Mouse (Mus musculus) liver, postnatal 0 days (tissue): Measurements from ENCODE around the gene Col9a3.

Experiments
- CTCF ChIP-seq: sonication (generic); IDR thresholded peaks from 2 replicates; pipeline ENCODE4 v1.5.1; 2016; ENCODE audit warnings: antibody characterized with exemption, low read depth
- EP300 ChIP-seq: IDR thresholded peaks from 2 replicates; pipeline ENCODE4 v1.6.1; 2016; ENCODE audit warnings: antibody characterized with exemption, low read depth, mild to moderate bottlenecking

DNA sequence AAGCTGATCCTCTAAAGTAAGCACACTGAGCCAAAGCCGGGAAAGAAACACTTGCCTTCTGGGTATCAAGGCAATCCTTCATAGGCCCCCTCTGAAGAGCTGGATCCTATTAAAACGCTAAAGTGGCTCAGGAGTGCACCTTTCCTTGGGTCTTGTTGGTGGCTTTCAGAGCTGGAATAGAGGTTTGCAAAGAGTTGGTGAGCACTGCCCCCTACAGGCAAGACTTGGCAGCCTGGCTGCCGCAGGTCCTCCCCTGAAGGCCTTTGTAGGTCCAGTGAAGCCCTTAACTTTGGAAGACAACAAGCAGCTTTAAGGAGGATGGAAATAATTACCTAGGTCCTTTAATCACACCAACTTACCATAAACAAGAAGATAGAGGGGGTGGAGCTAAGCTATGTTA lies 18.9 kb upstream of the Col9a3 start:
- TF ChIP-seq CTCF (peak; percentile 90), EP300 (no peak)
